Mouse (Mus musculus): Measurements from ENCODE around the gene Usp49. TPM values are rescaled to one million over a fixed set of nuclear protein-coding genes. Genes with fewer than 3 reads are reported as not detected.
A peak's percentile ranks its signal among the peaks of the same experiment; 100 is the strongest.

The Usp49 gene
- polyA plus RNA-seq, 1 experiment from 2014 or later, result 11.1 TPM

- ATAC-seq (replicated peaks), result peak; percentile 75
- H3K36me3 ChIP-seq, result peaks cover 13% of the 10 kb centered on the region
- peak within 1 kb of the TSS; percentile 88 for H3K9ac ChIP-seq (replicated peaks)
- H3K27me3 ChIP-seq, result no peaks in the 10 kb centered on the region
- peaks cover 20% of the 10 kb centered on the region for H3K4me1 ChIP-seq
- peak within 1 kb of the TSS; percentile 78 for H3K4me3 ChIP-seq
- peak within 1 kb of the TSS; percentile 86 for H3K27ac ChIP-seq (replicated peaks)
- WGBS, result under 1% methylated on average over 58 of the region's 58 CpGs
- H3K9me3 ChIP-seq, result no peaks in the 10 kb centered on the region
- H3K4me2 ChIP-seq (replicated peaks), result peak within 1 kb of the TSS; percentile 92
Observed at GRCm38 (mm10) chr17:47688608-47689575, 58.4 kb downstream of the Usp49 start, which contains the start of gene Frs3. Gene Frs3, plus strand, starts transcription at chr17:47689030.

- ATAC-seq (replicated peaks), result no peak
- Histone ChIP-seq H3K4me3 (peak overlapping the region; percentile 78; the same call in 1 of the 2 replicates), H3K27me3 (no peaks in the 10 kb centered on the region), H3K9ac (replicated peaks) (no peak overlapping the region), H3K4me1 (peaks cover 26% of the 10 kb centered on the region), H3K4me2 (replicated peaks) (peak overlapping the region; percentile 92; the same call in 1 of the 2 replicates), H3K27ac (replicated peaks) (no peak overlapping the region), H3K9me3 (no peaks in the 10 kb centered on the region), H3K36me3 (peaks cover 3% of the 10 kb centered on the region; the same call in 1 of the 2 replicates)
- WGBS, result 77% methylated on average over 8 of the region's 8 CpGs
Observed at GRCm38 (mm10) chr17:47689894-47690293, 59.4 kb downstream of the Usp49 start.

DNA sequence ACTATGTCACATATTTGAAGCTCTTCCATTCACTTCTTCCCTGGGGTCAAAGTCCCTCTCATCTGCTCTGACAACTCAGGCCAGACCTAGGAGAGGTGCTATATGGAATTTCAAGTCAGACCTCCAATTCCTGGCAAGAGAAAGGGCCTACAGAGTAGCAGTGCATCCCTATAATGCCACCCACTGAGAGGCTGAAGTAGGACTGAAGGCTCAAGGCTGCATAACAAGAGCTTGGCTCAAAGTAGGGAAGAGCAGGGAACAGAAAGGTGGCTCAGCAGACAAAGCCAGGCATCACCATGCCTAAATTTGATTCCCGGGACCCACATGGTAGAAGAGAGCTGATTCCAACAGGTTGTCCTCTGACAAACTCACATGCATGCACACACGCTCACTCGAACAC lies 61.2 kb downstream of the Usp49 start:
- Histone ChIP-seq H3K27me3 (no peaks in the 10 kb centered on the region), H3K4me2 (replicated peaks) (no peak overlapping the region), H3K9ac (replicated peaks) (no peak overlapping the region), H3K4me3 (no peak overlapping the region), H3K4me1 (peaks cover 33% of the 10 kb centered on the region), H3K36me3 (no peaks in the 10 kb centered on the region), H3K9me3 (no peaks in the 10 kb centered on the region), H3K27ac (replicated peaks) (no peak overlapping the region)
- no peak for ATAC-seq (replicated peaks)
- 95% methylated on average over 3 of the region's 3 CpGs for WGBS

DNA sequence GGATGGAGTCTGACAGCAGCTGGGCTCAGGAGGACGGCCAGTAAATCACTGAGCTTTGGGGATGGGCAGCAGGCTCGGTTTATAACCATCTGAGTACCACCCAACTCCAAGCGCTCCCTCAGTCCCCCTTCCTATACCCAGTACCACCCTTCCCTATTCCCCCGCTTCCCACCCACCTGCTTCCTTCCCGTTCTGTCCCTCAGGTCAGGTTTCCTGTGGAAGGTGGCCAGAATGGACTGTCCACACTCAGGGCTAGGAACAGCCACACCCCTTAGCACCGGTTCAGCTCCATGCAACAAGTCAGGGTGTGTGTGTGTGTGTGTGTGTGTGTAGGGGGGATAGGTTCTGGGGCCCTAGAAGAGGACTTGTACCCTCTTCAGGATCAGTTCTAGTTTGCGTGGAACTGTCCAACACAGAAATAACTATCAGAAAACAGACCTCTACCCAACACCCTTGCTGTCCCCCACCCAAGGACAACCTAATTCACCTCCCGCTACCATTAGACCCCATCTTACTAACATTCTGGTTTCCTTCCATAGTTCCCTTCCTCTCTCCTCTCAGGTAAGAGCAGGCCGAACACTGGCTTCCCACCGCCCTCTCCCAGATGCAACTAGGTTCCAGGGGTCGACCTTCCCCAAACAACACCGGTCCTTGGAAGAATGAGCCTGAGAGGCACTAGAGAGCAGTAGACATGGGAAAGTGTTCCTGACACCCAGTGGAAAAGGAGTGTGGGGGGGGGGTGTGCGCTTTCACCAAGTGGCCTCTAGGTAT lies 63.4 kb downstream of the Usp49 start:
- peak; percentile 4; the same call in 1 of the 2 replicates for ATAC-seq (replicated peaks)
- no peaks in the 10 kb centered on the region for H3K36me3 ChIP-seq
- WGBS, result 43% methylated on average over 13 of the region's 13 CpGs
- H3K4me2 ChIP-seq (replicated peaks), result peak overlapping the region; percentile 82
- peaks cover 24% of the 10 kb centered on the region for H3K4me1 ChIP-seq
- peak overlapping the region; percentile 60 for H3K4me3 ChIP-seq
- H3K27me3 ChIP-seq, result no peaks in the 10 kb centered on the region
- peak overlapping the region; percentile 66 for H3K9ac ChIP-seq (replicated peaks)
- H3K9me3 ChIP-seq, result no peaks in the 10 kb centered on the region
- peak overlapping the region; percentile 32 for H3K27ac ChIP-seq (replicated peaks)

DNA sequence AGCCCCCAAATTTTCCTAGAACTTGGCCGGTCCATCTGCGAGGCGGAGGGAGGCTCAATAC lies 63.8 kb downstream of the Usp49 start, which contains the start of gene Gm21981:
Gene Gm21981, minus strand, starts transcription at position 14 of the 61 bp plus-strand sequence.
- Histone ChIP-seq H3K4me3 (peak within 1 kb of the TSS; percentile 60), H3K9me3 (no peaks in the 10 kb centered on the region), H3K4me1 (peaks cover 21% of the 10 kb centered on the region), H3K36me3 (no peaks in the 10 kb centered on the region), H3K9ac (replicated peaks) (peak within 1 kb of the TSS; percentile 66), H3K27me3 (no peaks in the 10 kb centered on the region), H3K27ac (replicated peaks) (peak within 1 kb of the TSS; percentile 32), H3K4me2 (replicated peaks) (peak within 1 kb of the TSS; percentile 82)
- no peak for ATAC-seq (replicated peaks)
- WGBS, result 0% methylated on average over 3 of the region's 3 CpGs

GRCm38 (mm10) chr17:47694503-47695336 lies 64.2 kb downstream of the Usp49 start, which contains the start of gene Prickle4:
Gene Prickle4, minus strand, starts transcription at chr17:47694736.
- peak within 1 kb of the TSS; percentile 32 for H3K27ac ChIP-seq (replicated peaks)
- peak within 1 kb of the TSS; percentile 82 for H3K4me2 ChIP-seq (replicated peaks)
- peak within 1 kb of the TSS; percentile 66 for H3K9ac ChIP-seq (replicated peaks)
- ATAC-seq (replicated peaks), result peak; percentile 96
- peaks cover 17% of the 10 kb centered on the region for H3K4me1 ChIP-seq
- peak within 1 kb of the TSS; percentile 60 for H3K4me3 ChIP-seq
- under 1% methylated on average over 81 of the region's 82 CpGs for WGBS
- no peaks in the 10 kb centered on the region for H3K36me3 ChIP-seq
- H3K27me3 ChIP-seq, result no peaks in the 10 kb centered on the region
- no peaks in the 10 kb centered on the region for H3K9me3 ChIP-seq

DNA sequence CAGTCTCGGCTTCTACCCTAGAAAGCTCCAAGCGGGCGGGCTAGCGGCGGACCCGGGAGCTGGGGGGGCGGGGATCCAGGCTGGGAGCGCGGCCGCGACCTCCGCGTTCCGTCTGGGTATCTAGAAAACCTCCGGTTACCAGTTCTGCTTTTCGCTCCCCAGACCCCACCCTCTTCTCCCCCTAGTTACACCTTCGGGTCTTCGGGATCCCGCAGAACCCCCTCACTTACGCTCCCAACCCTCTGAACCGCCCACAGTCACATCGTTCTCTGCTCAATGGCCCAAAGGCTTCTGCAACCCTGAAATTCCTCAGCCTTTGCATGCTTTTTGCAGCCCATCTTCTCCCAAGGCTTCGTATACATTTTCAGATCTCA lies 64.8 kb downstream of the Usp49 start:
- peak overlapping the region; percentile 66 for H3K9ac ChIP-seq (replicated peaks)
- H3K9me3 ChIP-seq, result no peaks in the 10 kb centered on the region
- no peaks in the 10 kb centered on the region for H3K27me3 ChIP-seq
- H3K4me1 ChIP-seq, result peaks cover 14% of the 10 kb centered on the region
- no peak for ATAC-seq (replicated peaks)
- WGBS, result under 1% methylated on average over 23 of the region's 23 CpGs
- H3K4me2 ChIP-seq (replicated peaks), result peak overlapping the region; percentile 82
- peak overlapping the region; percentile 60 for H3K4me3 ChIP-seq
- peak overlapping the region; percentile 32 for H3K27ac ChIP-seq (replicated peaks)
- 0 out of 2 replicates have a peak, but pooled peaks cover 3% of the 10 kb centered on the region for H3K36me3 ChIP-seq

DNA sequence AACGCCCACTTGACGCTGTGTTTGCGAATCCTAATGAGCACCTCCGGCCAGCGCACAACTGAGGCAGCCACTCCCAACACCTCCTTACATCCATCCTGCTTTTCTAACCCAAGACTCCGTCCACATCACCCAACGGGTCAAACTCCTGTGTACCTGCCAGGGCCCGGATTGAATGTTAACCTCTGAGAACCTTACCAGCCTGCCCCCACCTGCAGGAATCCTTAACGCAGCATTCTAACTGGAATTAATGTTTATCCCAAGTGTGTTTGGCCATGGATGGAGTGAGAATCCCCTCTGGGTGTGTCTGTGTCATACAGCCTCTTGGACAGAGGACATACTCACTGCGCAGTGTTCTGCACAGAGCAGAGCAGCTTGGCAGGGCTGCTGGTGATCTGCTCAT lies 67.7 kb downstream of the Usp49 start:
- Histone ChIP-seq H3K4me3 (no peak overlapping the region), H3K4me1 (peaks cover 14% of the 10 kb centered on the region), H3K9me3 (no peaks in the 10 kb centered on the region), H3K27me3 (no peaks in the 10 kb centered on the region), H3K9ac (replicated peaks) (no peak overlapping the region), H3K4me2 (replicated peaks) (no peak overlapping the region), H3K27ac (replicated peaks) (no peak overlapping the region), H3K36me3 (0 out of 2 replicates have a peak, but pooled peaks cover 5% of the 10 kb centered on the region)
- WGBS, result 90% methylated on average over 10 of the region's 10 CpGs
- no peak for ATAC-seq (replicated peaks)

DNA sequence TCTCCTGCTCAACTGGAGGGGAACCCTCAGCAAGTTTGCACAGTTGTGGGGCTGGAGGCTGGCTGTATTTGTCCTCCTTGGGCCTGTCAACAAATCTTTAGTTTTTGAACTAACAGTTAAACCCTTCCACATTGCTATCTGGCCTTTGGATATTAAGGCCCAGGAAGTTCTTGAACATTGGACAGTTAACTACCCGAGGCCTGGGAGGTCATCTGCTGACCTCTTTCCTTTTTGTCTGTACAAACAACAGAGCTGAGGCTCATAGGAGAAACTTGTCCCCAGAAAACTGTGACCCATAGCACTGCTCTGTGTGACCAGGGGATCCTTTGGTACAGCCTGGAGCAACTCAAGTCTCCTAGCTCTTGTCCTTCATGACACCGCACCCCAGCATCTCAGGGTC lies 68.6 kb downstream of the Usp49 start:
- WGBS, result 80% methylated on average over 2 of the region's 2 CpGs

DNA sequence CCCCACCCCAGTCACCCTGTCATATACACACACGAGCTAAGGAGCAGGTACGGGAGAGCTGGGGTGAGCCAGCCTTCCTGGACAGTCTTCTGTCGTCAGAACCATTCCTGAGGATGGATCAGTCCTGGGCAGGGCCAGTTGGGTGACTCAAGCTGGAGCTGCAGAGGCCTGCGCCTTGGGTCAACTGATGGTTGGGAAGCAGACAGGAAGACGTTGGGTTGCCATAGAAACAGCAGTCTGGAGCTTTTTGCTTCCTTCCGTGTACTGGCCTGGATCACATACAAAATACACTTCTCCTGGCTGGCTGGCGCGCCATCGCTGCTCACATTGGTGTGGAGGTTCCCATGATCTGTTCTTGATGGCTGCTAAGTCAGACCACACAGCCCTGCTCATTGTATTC lies 71.3 kb downstream of the Usp49 start:
- H3K9me3 ChIP-seq, result no peaks in the 10 kb centered on the region
- no peak overlapping the region for H3K4me2 ChIP-seq (replicated peaks)
- no peak overlapping the region for H3K27ac ChIP-seq (replicated peaks)
- H3K36me3 ChIP-seq, result 0 out of 2 replicates have a peak, but pooled peaks cover 5% of the 10 kb centered on the region
- H3K27me3 ChIP-seq, result no peaks in the 10 kb centered on the region
- H3K4me3 ChIP-seq, result no peak overlapping the region
- ATAC-seq (replicated peaks), result 0 out of 2 replicates have a peak, but pooled peaks have one; percentile 16
- no peaks in the 10 kb centered on the region for H3K4me1 ChIP-seq
- H3K9ac ChIP-seq (replicated peaks), result no peak overlapping the region
- WGBS, result 73% methylated on average over 9 of the region's 9 CpGs

More for the DNA sequence above, 68.6 kb downstream of the Usp49 start:
- Histone ChIP-seq H3K27ac (replicated peaks) (no peak overlapping the region), H3K36me3 (0 out of 2 replicates have a peak, but pooled peaks cover 5% of the 10 kb centered on the region), H3K4me3 (no peak overlapping the region), H3K4me1 (peaks cover 12% of the 10 kb centered on the region), H3K4me2 (replicated peaks) (no peak overlapping the region), H3K27me3 (no peaks in the 10 kb centered on the region), H3K9ac (replicated peaks) (no peak overlapping the region), H3K9me3 (no peaks in the 10 kb centered on the region)
- ATAC-seq (replicated peaks), result no peak

DNA sequence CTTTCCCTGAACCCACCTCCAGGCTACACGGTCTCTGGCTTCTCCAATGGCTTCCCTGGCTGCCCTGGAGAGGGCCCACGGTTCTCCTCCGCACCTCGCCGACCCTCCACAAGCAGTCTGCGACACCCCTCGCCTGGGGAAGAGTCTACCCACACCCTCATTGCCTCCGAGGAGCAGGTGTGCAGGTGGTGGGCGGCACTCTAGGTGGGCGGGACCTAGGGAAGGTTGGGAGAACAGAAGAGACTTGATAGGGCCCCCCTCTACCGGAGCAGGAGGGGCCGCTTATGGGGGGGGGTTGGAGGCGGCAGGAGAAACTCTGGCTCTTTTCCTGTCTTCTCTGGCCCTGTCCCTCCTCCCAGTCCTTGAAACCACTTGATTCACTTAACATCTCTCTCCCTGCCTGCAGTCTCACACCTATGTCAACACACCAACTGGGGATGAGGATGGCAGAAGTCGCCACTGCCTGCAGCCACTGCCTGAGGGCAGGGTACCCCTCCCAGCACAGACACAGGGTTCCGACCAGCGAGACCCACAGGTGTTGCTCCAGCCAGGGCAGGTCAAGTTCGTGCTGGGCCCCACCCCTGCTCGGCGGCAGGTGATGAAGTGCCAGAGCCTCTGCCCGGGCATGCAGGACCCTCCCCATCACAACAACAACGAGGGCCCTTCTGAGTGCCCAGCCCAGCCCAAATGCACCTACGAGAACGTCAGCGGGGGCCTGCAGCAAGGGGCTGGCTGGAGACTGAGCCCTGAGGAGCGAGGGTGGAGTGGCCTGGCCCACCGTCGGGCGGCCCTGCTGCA lies 72.3 kb downstream of the Usp49 start:
- Histone ChIP-seq H3K9ac (replicated peaks) (no peak overlapping the region), H3K27ac (replicated peaks) (no peak overlapping the region), H3K4me3 (no peak overlapping the region), H3K4me1 (no peaks in the 10 kb centered on the region), H3K9me3 (no peaks in the 10 kb centered on the region), H3K36me3 (0 out of 2 replicates have a peak, but pooled peaks cover 5% of the 10 kb centered on the region), H3K27me3 (no peaks in the 10 kb centered on the region), H3K4me2 (replicated peaks) (no peak overlapping the region)
- ATAC-seq (replicated peaks), result no peak
- 58% methylated on average over 28 of the region's 28 CpGs for WGBS

All from forebrain, embryonic 15.5 days (tissue).